8 mouse cellular contexts compared by ENCODE assay signal in the genomic region with DNA sequence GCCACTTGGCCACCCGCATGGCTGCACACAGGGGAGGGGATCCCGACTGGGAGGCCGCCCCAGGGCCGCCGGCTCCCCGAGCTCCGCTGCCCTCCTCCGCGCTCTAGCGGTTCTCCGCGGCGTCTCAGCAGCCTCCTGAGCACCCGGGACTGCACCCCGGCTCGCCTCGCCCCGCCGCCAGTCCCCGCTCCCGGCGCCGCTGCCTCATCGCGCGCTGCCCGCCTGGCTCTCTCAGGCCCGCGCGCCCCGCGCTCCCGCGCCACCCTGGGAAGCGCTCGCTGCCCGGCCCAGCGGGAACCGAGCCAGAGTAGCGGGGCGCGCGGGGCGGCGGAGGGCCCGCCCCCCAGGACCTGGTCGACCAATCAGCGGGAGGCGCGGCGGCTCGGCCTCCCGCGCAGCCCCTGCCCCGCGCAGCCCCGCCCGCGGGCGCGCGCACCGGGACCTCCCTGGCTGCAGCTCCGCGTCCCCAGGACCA.
DNase-seq lines count a peak whose midpoint lies in the region; ATAC-seq and TF ChIP-seq lines count a peak whose summit lies in the region.

No protein-coding gene starts in this region.

- WGBS in heart, embryonic 11.5 days (ENCODE audit: insufficient replicate concordance): under 1% methylated on average over 64 of the region's 65 CpGs
- WGBS in kidney, embryonic 15.5 days: under 1% methylated on average over 34 of the region's 65 CpGs
- WGBS in limb, embryonic 14.5 days: 0% methylated on average over 46 of the region's 65 CpGs
- WGBS in neural tube, embryonic 13.5 days: under 1% methylated on average over 61 of the region's 65 CpGs

- peak overlapping the region; percentile 100 for H3K4me2 ChIP-seq in heart, embryonic 11.5 days
- peak overlapping the region; percentile 98 for H3K4me2 ChIP-seq in kidney, embryonic 15.5 days
- peak overlapping the region; percentile 99 for H3K4me2 ChIP-seq in limb, embryonic 14.5 days (replicated peaks; ENCODE audit: low read depth, low read length, severe bottlenecking)
- H3K4me2 ChIP-seq in neural tube, embryonic 13.5 days: peak overlapping the region; percentile 97

- H3K4me1 ChIP-seq in erythroblast, embryonic 14.5 days (ENCODE audit: control insufficient read depth): peaks cover 4% of the 10 kb centered on the region
- no peaks in the 10 kb centered on the region for H3K4me1 ChIP-seq in embryonic fibroblast, embryonic 13.5 days (ENCODE audit: control insufficient read depth, insufficient read depth, low read length)
- H3K4me1 ChIP-seq in heart, embryonic 11.5 days (ENCODE audit: control insufficient read depth, insufficient read depth, low read length): peaks cover 5% of the 10 kb centered on the region; the same call in 1 of the 2 replicates
- peaks cover 18% of the 10 kb centered on the region for H3K4me1 ChIP-seq in kidney, embryonic 15.5 days
- H3K4me1 ChIP-seq in limb, embryonic 14.5 days (ENCODE audit: control insufficient read depth, insufficient read depth, low read length): peaks cover 8% of the 10 kb centered on the region
- H3K4me1 ChIP-seq in neural tube, embryonic 13.5 days (replicated peaks): peaks cover 19% of the 10 kb centered on the region

- no peak for TF ChIP-seq CTCF in embryonic fibroblast, embryonic 13.5 days (IDR thresholded peaks at IDR 0.05; ENCODE audit: borderline replicate concordance, insufficient read depth, low read length)

- no peaks in the 10 kb centered on the region for H3K9me3 ChIP-seq in erythroblast, embryonic 14.5 days (ENCODE audit: control insufficient read depth, low read length)
- no peaks in the 10 kb centered on the region for H3K9me3 ChIP-seq in heart, embryonic 11.5 days (replicated peaks; ENCODE audit: control insufficient read depth, low read length)
- no peaks in the 10 kb centered on the region for H3K9me3 ChIP-seq in kidney, embryonic 15.5 days (replicated peaks)
- no peaks in the 10 kb centered on the region for H3K9me3 ChIP-seq in limb, embryonic 14.5 days (ENCODE audit: control insufficient read depth, low read length)
- H3K9me3 ChIP-seq in neural tube, embryonic 13.5 days: no peaks in the 10 kb centered on the region

- peak; percentile 75 for DNase-seq in limb, embryonic 14.5 days (ENCODE audit: low spot score)
- peak; percentile 85 for DNase-seq in testis, postnatal 10 days (ENCODE audit: low spot score)

- peaks cover 33% of the 10 kb centered on the region for H3K27me3 ChIP-seq in erythroblast, embryonic 14.5 days (ENCODE audit: control insufficient read depth)
- peaks cover 28% of the 10 kb centered on the region for H3K27me3 ChIP-seq in heart, embryonic 11.5 days (ENCODE audit: control insufficient read depth, insufficient read depth, low read length)
- H3K27me3 ChIP-seq in kidney, embryonic 15.5 days: peaks cover 34% of the 10 kb centered on the region
- H3K27me3 ChIP-seq in limb, embryonic 14.5 days (ENCODE audit: control insufficient read depth, insufficient read depth, low read length): peaks cover 22% of the 10 kb centered on the region
- H3K27me3 ChIP-seq in neural tube, embryonic 13.5 days: peaks cover 19% of the 10 kb centered on the region; the same call in 1 of the 2 replicates

- peak overlapping the region; percentile 77 for H3K9ac ChIP-seq in heart, embryonic 11.5 days (ENCODE audit: low read depth, low read length)
- peak overlapping the region; percentile 56 for H3K9ac ChIP-seq in kidney, embryonic 15.5 days
- peak overlapping the region; percentile 61 for H3K9ac ChIP-seq in limb, embryonic 14.5 days (ENCODE audit: low read depth, low read length, severe bottlenecking)
- H3K9ac ChIP-seq in neural tube, embryonic 13.5 days: peak overlapping the region; percentile 80

- TF ChIP-seq POLR2A in embryonic fibroblast, embryonic 13.5 days (IDR thresholded peaks at IDR 0.05; ENCODE audit: low read depth, low read length): no peak
- TF ChIP-seq POLR2A in limb, embryonic 14.5 days (IDR thresholded peaks at IDR 0.05; ENCODE audit: borderline replicate concordance, extremely low read depth, insufficient read depth, insufficient read length): no peak

- H3K36me3 ChIP-seq in erythroblast, embryonic 14.5 days (ENCODE audit: control insufficient read depth): no peaks in the 10 kb centered on the region
- H3K36me3 ChIP-seq in heart, embryonic 11.5 days (ENCODE audit: control insufficient read depth, insufficient read depth, low read length): no peaks in the 10 kb centered on the region
- no peaks in the 10 kb centered on the region for H3K36me3 ChIP-seq in kidney, embryonic 15.5 days
- H3K36me3 ChIP-seq in limb, embryonic 14.5 days (ENCODE audit: control insufficient read depth, insufficient read depth, low read length): no peaks in the 10 kb centered on the region
- no peaks in the 10 kb centered on the region for H3K36me3 ChIP-seq in neural tube, embryonic 13.5 days

- H3K4me3 ChIP-seq in erythroblast, embryonic 14.5 days (replicated peaks): peak overlapping the region; percentile 47
- peak overlapping the region; percentile 66 for H3K4me3 ChIP-seq in embryonic fibroblast, embryonic 13.5 days (ENCODE audit: insufficient read depth, low read length)
- peak overlapping the region; percentile 69 for H3K4me3 ChIP-seq in heart, embryonic 11.5 days (ENCODE audit: low read depth, low read length)
- peak overlapping the region; percentile 70 for H3K4me3 ChIP-seq in kidney, embryonic 15.5 days (replicated peaks)
- H3K4me3 ChIP-seq in limb, embryonic 14.5 days (replicated peaks; ENCODE audit: low read length): peak overlapping the region; percentile 73
- peak overlapping the region; percentile 78 for H3K4me3 ChIP-seq in neural tube, embryonic 13.5 days

- ATAC-seq in erythroblast, adult 5-6 weeks (replicated peaks; ENCODE audit: low FRiP score, poor library complexity, severe bottlenecking): no peak
- ATAC-seq in heart, embryonic 11.5 days (replicated peaks; ENCODE audit: insufficient number of reproducible peaks, low FRiP score, low TSS enrichment): peak; percentile 93
- ATAC-seq in kidney, embryonic 15.5 days (replicated peaks; ENCODE audit: low FRiP score): peak; percentile 96
- peak; percentile 93 for ATAC-seq in limb, embryonic 14.5 days (ENCODE audit: low FRiP score, low read depth)
- ATAC-seq in neural tube, embryonic 13.5 days (ENCODE audit: low read depth): peak; percentile 94

- no peak overlapping the region for H3K27ac ChIP-seq in embryonic fibroblast, embryonic 13.5 days (ENCODE audit: insufficient read depth, low read length)
- H3K27ac ChIP-seq in heart, embryonic 11.5 days (ENCODE audit: low read depth, low read length): peak overlapping the region; percentile 35; the same call in 1 of the 2 replicates
- peak overlapping the region; percentile 45; the same call in 1 of the 2 replicates for H3K27ac ChIP-seq in kidney, embryonic 15.5 days
- no peak overlapping the region for H3K27ac ChIP-seq in limb, embryonic 14.5 days (replicated peaks; ENCODE audit: low read depth, low read length)
- H3K27ac ChIP-seq in neural tube, embryonic 13.5 days (replicated peaks): peak overlapping the region; percentile 62; the same call in 1 of the 2 replicates

Comparison
In these comparisons a context has a peak if more than half of its experiments do, and no peak if none do; other contexts are left out.
1. H3K27ac ChIP-seq: peak in heart, embryonic 11.5 days (single experiment), kidney, embryonic 15.5 days (single experiment) and neural tube, embryonic 13.5 days (single experiment); none in embryonic fibroblast, embryonic 13.5 days (single experiment) and limb, embryonic 14.5 days (single experiment).
2. Peak in every context shown above with its lines, with median percentiles within 50 percentile points of each other: H3K4me3 ChIP-seq, H3K4me2 ChIP-seq and H3K9ac ChIP-seq.